Mouse (Mus musculus): ENCODE measurements at regions not wholly inside any gene's neighbourhood (a gene's known extent, or its start where the extent isn't known, plus 50 kb on each side); places are given as distances from the start of the nearest gene placed in this dataset.

- no peak for ATAC-seq (replicated peaks in 1 of 2; ENCODE audit: insufficient read depth in 1 of 2, low FRiP score in 2 of 2, low TSS enrichment in 1 of 2, low read depth in 1 of 2, poor library complexity in 2 of 2, severe bottlenecking in 2 of 2)
These were observed 51.9 kb upstream of the Dkk2 start for GRCm38 (mm10) chr3:132033078-132033713.

DNA sequence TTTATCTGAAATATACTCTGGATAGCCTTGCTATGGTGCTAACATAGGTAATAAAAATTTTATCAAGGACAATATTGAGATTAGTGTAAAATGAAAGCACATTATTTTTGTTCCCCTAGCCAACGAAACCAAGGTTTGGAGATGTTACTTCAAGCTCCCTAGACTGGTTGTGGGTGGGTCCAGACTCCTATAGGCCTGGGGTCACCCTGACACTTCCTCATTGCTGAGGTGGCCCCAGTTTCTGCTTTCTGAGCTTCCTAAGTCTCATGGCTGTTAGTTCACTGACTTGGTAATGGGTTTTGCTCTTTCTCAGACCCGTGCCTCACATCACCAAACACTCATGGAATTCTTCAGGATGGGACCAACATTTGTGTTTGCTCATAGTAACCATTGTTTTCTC lies 49.9 kb upstream of the Dkk2 start:
- peak; percentile 81 to 84 for ATAC-seq (replicated peaks in 1 of 2; ENCODE audit: insufficient read depth in 1 of 2, low FRiP score in 2 of 2, low TSS enrichment in 1 of 2, low read depth in 1 of 2, poor library complexity in 2 of 2, severe bottlenecking in 2 of 2)
